Mouse (Mus musculus) layer of hippocampus, postnatal 25 days (tissue): ENCODE data around the gene Olfr402. TPM values are rescaled to one million over a fixed set of nuclear protein-coding genes. Genes with fewer than 3 reads are reported as not detected.
"Not testable (repeated sequence)": the region's sequence is repeated elsewhere in the genome, so short reads cannot be mapped to it uniquely, and the experiment has no call there.

ENCODE experiments used
- DNase-seq, 2 experiments: peaks; one replicate each; pipeline ENCODE4 v3.0.0; 2022; ENCODE audit warnings: mixed read lengths in 2 of 2, low spot score in 1 of 2; ENCODE audit errors: extremely low spot score in 1 of 2
- total RNA-seq, 2 experiments: library from RNA; stranded (reverse); gene quantifications; 2 replicates each; pipeline ENCODE4 v1.2.3; 2021

Gene Olfr402
- not detected for total RNA-seq

DNA sequence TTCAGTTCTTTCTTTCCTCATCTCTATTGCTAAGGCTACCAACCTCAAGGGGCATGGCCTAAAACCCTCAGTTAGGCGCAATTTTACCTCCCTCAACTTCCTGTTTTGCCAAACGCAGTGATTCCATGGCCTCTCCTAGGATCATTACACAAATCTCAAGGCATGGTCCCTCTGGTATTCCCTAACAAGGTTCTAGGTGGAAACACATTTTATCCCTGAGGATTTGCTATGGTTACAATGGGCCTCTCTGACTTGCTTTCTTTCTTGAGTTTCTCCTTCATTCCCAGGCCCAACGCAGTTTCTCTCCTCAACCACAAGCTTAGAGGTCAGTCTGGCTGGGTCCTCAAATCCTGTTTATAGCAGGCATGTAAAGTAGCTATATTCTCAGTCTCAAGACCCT, at the start of gene Olfr402:
TSS of gene Olfr402 (plus strand) at position 301 of the 400 bp plus-strand sequence.
- no peak for DNase-seq

DNA sequence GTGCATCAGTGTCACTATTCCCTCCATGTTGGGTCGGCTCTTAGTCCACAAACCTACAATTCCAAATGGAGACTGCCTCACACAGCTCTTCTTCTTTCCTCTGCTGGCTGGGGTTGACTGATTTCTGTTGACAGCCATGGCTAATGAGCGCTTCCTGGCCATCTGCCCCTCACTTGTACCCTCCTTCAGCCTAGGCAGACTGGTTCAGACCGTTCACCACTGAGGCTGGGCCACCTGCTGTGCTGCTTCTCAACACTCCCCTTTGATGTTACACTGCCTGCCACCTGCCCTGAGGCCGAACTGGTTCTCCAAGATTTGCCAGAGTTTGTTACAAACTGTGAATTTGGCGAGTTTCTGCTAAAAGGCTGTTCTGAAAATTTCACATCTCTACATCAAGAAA, 48.3 kb upstream of the Olfr402 start:
- no peak for DNase-seq

DNA sequence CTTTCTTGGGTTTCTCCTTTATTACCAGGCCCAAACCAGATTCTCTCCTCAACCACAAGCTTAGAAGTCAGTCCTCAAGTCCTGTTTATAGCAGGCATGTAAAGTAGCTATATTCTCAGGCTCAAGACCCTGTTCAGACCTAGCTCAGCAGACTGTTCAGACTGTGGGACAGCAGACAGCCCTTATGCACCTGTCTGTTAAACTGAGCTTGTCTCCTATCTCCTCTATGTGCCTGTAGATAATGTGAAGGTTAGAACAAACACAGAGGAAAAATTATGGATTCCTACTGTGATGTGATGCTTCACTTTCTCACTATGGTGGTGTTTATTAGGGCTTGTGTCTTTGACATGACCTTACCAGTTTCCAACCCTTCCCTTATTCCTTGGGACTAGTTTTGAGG, 39.9 kb upstream of the Olfr402 start, which contains the start of gene Olfr401:
TSS of gene Olfr401 (plus strand) at position 301 of the 400 bp plus-strand sequence.
- no peak for DNase-seq

DNA sequence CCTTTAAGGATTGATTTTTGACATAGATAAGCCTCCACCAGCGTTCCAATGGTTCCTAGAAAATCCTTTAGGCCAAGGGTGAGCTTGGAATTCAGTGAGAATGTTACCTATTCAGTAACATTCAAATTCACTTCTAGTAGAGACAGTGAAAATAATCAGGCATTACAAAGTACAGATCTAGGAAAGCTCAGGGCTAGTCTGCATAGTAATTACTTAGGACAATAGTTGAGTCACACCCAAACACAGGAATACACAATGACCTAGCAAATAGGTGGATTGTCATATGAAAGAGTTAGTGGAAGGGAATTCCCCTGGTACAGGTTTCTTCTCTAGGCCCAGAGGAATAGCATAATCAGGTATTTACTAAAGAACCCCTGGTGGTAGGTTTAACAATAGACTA, 13.3 kb upstream of the Olfr402 start:
- DNase-seq: not testable (repeated sequence)

DNA sequence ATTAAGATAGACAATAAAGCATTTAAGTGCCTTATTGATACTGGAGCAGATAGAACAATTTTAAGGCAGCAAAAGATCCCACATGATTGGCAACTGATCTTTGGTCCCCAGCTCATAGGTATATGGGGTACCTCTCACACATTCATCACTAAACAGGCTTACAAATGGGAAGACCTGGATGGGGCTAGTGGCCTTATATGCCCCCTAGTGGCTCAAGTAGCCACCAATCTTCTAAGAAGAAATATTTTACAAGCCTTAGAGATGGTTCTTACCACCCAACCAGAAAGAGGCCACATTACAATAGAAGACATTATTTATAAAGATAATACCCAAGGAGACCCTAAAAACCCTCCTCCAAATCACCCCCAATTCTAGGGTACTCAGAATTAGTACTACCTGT, 7.5 kb upstream of the Olfr402 start:
- DNase-seq: no peak

DNA sequence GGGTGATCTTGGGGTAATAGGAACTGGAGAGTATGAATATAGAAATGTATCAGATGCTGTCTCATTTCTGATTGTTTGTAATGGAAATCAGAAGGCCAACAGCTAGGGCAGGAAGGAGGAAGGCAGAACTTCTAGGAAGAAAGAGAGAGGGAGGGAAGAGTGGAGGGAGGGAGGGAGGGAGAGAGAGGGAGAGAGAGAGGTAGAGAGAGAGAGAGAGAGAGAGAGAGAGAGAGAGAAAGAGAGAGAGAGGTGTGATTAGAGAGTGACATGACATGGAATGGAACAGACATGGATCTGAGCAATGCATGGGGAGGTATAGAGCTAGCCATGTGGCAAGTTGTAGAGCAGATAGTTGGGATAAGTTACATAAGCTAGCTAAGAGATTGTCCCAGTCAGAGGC, 15.4 kb downstream of the Olfr402 start:
- no peak for DNase-seq

DNA sequence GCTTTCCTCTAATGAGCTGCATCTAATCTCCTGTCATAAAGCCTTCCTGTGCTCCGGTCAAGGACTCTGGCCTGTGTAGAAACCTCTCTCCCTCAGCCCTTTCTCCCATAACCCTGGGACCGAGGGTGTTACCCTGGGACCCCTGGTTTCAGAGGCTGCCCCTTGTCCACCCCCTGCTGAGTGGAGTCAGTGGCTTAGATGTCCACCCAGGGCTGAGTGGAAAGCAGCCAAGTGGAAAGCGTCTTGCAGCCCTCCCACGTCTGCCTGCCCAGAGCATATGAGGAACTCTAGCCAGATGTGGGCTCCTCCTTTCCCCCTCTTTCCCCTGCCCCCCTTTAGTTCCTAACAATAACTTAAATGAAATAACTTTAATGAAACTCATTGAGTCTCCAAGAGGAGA, 29.8 kb downstream of the Olfr402 start:
- DNase-seq: no peak

DNA sequence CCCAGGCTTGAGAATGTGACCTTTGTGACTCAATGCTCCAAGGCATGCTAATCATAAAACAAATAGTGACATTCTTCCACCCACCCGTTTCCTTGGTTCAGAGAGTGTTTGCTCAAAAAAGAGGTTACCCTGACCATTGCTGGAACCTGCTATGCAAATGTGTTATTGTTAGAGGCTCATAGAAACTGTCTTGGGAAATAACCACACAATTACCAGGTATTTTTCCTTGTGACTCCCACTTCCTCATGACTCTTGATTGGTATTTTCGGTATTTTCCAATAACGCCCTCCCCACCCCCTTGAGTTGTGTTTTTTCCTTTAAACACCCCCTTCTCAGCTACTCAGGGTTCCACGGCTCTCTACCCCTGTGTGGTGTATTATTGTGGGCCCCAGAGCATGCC, 30.4 kb downstream of the Olfr402 start:
- no peak for DNase-seq

DNA sequence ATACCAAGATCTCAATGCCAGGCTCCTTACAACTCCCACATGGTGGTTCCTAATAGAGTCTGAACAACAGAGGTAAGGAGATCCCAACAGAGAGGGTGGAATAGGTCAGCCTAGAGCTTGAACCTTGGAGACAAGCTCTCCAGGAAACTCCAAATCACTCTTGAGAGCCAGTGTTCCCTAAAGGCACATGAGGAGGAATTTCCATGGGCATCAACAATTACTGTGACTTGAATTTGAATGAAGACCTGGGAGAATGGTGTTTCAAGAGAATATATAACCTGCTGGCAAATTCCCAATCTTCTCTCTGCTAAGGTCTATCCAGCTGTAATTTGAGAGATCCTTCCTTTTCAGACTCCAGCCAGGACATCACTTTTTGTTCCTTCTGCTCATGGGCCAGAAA, 32.6 kb downstream of the Olfr402 start, which contains the start of gene Olfr403:
TSS of gene Olfr403 (plus strand) at position 301 of the 400 bp plus-strand sequence.
- DNase-seq: no peak

Other genes starting within 250 kb of the Olfr402 start
- not detected for gene Olfr395, start 244.2 kb upstream of the Olfr402 start, total RNA-seq
- not detected for gene Olfr23, start 216.9 kb upstream of the Olfr402 start, total RNA-seq
- gene Olfr397, start 192.7 kb upstream of the Olfr402 start, total RNA-seq: not detected
- not detected for gene Olfr398, start 163.1 kb upstream of the Olfr402 start, total RNA-seq
- not detected for gene Olfr139, start 97.0 kb upstream of the Olfr402 start, total RNA-seq
- gene Olfr399, start 96.9 kb upstream of the Olfr402 start, total RNA-seq: not detected
- gene Zfp616, start 83.6 kb upstream of the Olfr402 start, total RNA-seq: not detected
- gene Olfr401, start 39.8 kb upstream of the Olfr402 start, total RNA-seq: not detected
- gene Olfr403, start 32.7 kb downstream of the Olfr402 start, total RNA-seq: not detected
- not detected for gene Olfr43, start 57.9 kb downstream of the Olfr402 start, total RNA-seq
- gene Olfr406, start 106.3 kb downstream of the Olfr402 start, total RNA-seq: not detected
- not detected for gene Olfr59, start 130.2 kb downstream of the Olfr402 start, total RNA-seq
- gene Olfr410, start 184.5 kb downstream of the Olfr402 start, total RNA-seq: not detected
- not detected for gene Olfr411, start 199.1 kb downstream of the Olfr402 start, total RNA-seq
- gene Olfr412, start 208.5 kb downstream of the Olfr402 start, total RNA-seq: not detected